ENCODE assay signal across 27 mouse cellular contexts in the genomic region with DNA sequence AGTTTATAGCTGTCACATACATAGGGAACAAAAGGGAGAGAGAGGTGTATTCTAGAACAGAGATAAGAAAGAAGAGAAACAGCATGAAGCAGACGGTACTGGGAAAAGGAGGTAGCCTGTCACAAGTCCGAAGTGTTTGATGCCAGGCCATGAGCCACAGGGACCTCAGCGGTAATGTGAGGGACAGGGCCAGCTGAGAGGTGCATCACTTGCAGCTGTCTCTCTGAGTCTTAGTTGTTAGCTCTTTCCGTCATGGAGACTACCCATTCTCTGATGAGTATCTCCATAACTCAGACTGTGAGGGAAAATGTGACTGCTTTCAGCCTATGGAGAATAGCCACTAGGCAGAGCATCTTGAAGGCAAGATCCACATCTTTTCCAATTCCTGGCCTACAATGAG.
"Had no signal": no experiment of that assay in that cellular context is flagged by ENCODE, and none has a peak within 500 bp of the region (broad histone marks: within the 10 kb centered on the region; RNA-seq: fewer than 3 reads in every experiment).

No protein-coding gene starts in this region.

- H3K27me3 ChIP-seq: heart, embryonic 13.5 days; heart, embryonic 15.5 days; hindbrain, embryonic 12.5 days; intestine, embryonic 15.5 days; limb, embryonic 13.5 days; limb, embryonic 15.5 days; liver, embryonic 12.5 days had no signal

- DNase-seq: gastrocnemius, postnatal 25 days; heart, adult 2 months; heart, postnatal 14 days; heart, postnatal 4 days; kidney, adult 18-20 months; kidney, adult 8-10 months; kidney, postnatal 10 days; kidney, postnatal 25 days; kidney, postnatal 4 days; layer of hippocampus, adult 9-11 months; layer of hippocampus, postnatal 36 days; left cerebral cortex, postnatal 4 days had no signal

- H3K36me3 ChIP-seq: heart, embryonic 13.5 days; heart, embryonic 15.5 days; hindbrain, embryonic 10.5 days; hindbrain, embryonic 12.5 days; intestine, embryonic 15.5 days; limb, embryonic 13.5 days; limb, embryonic 15.5 days; liver, embryonic 12.5 days had no signal

- H3K4me2 ChIP-seq: heart, embryonic 11.5 days; heart, embryonic 13.5 days; heart, embryonic 15.5 days; hindbrain, embryonic 12.5 days; hindbrain, embryonic 14.5 days; intestine, embryonic 15.5 days; limb, embryonic 13.5 days; limb, embryonic 15.5 days; liver, embryonic 12.5 days had no signal

- H3K4me3 ChIP-seq: heart, adult 2 months; heart, embryonic 13.5 days; heart, embryonic 15.5 days; hindbrain, embryonic 10.5 days; hindbrain, embryonic 12.5 days; intestine, embryonic 15.5 days; layer of hippocampus, adult 2 months; limb, embryonic 13.5 days; limb, embryonic 15.5 days; liver, embryonic 12.5 days had no signal

- ATAC-seq: hindbrain, embryonic 16.5 days; inflammation-experienced regulatory T-cells, adult 6 months; intestine, embryonic 15.5 days; intestine, postnatal 0 days; liver, embryonic 12.5 days had no signal

- H3K27ac ChIP-seq: heart, adult 2 months; heart, embryonic 13.5 days; heart, embryonic 15.5 days; hindbrain, embryonic 10.5 days; hindbrain, embryonic 12.5 days; hindbrain, embryonic 14.5 days; intestine, embryonic 15.5 days; limb, embryonic 13.5 days; limb, embryonic 15.5 days; liver, embryonic 12.5 days; liver, embryonic 14.5 days had no signal

- H3K9me3 ChIP-seq: heart, embryonic 13.5 days; heart, embryonic 15.5 days; hindbrain, embryonic 10.5 days; hindbrain, embryonic 12.5 days; intestine, embryonic 15.5 days; limb, embryonic 13.5 days; limb, embryonic 15.5 days; liver, embryonic 12.5 days had no signal

- H3K9ac ChIP-seq: heart, embryonic 13.5 days; heart, embryonic 15.5 days; hindbrain, embryonic 12.5 days; hindbrain, embryonic 14.5 days; intestine, embryonic 15.5 days; limb, embryonic 13.5 days; limb, embryonic 15.5 days; liver, embryonic 12.5 days; liver, embryonic 14.5 days had no signal

- H3K4me1 ChIP-seq: hindbrain, embryonic 10.5 days; hindbrain, embryonic 12.5 days; intestine, embryonic 15.5 days; liver, embryonic 12.5 days had no signal
